Mouse (Mus musculus) skeletal muscle tissue, adult 2 months (tissue): ENCODE data around the gene 1700020D05Rik.

Experiments
- DNase-seq: peaks from one replicate; pipeline ENCODE4 v3.0.0-alpha.2; 2012; ENCODE audit warnings: low read depth, low spot score

The 1700020D05Rik gene

GRCm38 (mm10) chr19:5455037-5455436, 48.5 kb downstream of the 1700020D05Rik start:
- DNase-seq = no peak
